Mouse (Mus musculus) R1 (cell line): ENCODE results near the gene Pofut2.

ENCODE experiments used
- DNase-seq: peaks from one replicate; pipeline ENCODE4 v3.0.0-alpha.2; 2018; ENCODE audit warnings: low read depth, low spot score

The Pofut2 gene

GRCm38 (mm10) chr10:77266281-77266680 lies 7.3 kb downstream of the Pofut2 start:
- peak; percentile 85 for DNase-seq

- DNase-seq, result peak; percentile 64
Observed at GRCm38 (mm10) chr10:77267027-77267426, 8.0 kb downstream of the Pofut2 start.

- no peak for DNase-seq
Observed at GRCm38 (mm10) chr10:77269129-77269528, 10.1 kb downstream of the Pofut2 start.

- DNase-seq, result no peak
Observed at GRCm38 (mm10) chr10:77272980-77273730, 14.1 kb downstream of the Pofut2 start.

- DNase-seq, result no peak
Observed at GRCm38 (mm10) chr10:77273798-77274197, 14.8 kb downstream of the Pofut2 start.

GRCm38 (mm10) chr10:77282085-77282484 lies 23.1 kb downstream of the Pofut2 start:
- DNase-seq, result peak; percentile 38

- DNase-seq, result peak; percentile 85
Observed at GRCm38 (mm10) chr10:77282822-77283221, 23.8 kb downstream of the Pofut2 start.

GRCm38 (mm10) chr10:77284832-77285231 lies 25.8 kb downstream of the Pofut2 start:
- DNase-seq, result no peak

- DNase-seq, result no peak
Observed at GRCm38 (mm10) chr10:77287626-77288025, 28.6 kb downstream of the Pofut2 start.

GRCm38 (mm10) chr10:77288639-77289195 lies 29.7 kb downstream of the Pofut2 start:
- DNase-seq, result no peak

- no peak for DNase-seq
Observed at GRCm38 (mm10) chr10:77289559-77289958, 30.5 kb downstream of the Pofut2 start.

GRCm38 (mm10) chr10:77290624-77291366 lies 31.8 kb downstream of the Pofut2 start:
- peak; percentile 13 for DNase-seq

- DNase-seq, result no peak
Observed at GRCm38 (mm10) chr10:77294691-77295090, 35.7 kb downstream of the Pofut2 start.

GRCm38 (mm10) chr10:77298621-77299020 lies 39.6 kb downstream of the Pofut2 start:
- DNase-seq, result no peak

- no peak for DNase-seq
Observed at GRCm38 (mm10) chr10:77299194-77299593, 40.2 kb downstream of the Pofut2 start.

- DNase-seq, result no peak
Observed at GRCm38 (mm10) chr10:77300237-77300933, 41.4 kb downstream of the Pofut2 start.

GRCm38 (mm10) chr10:77300934-77301297 lies 41.9 kb downstream of the Pofut2 start:
- DNase-seq, result no peak

- DNase-seq, result no peak
Observed at GRCm38 (mm10) chr10:77304362-77304761, 45.3 kb downstream of the Pofut2 start.

GRCm38 (mm10) chr10:77304840-77305533 lies 46.0 kb downstream of the Pofut2 start:
- no peak for DNase-seq

GRCm38 (mm10) chr10:77305766-77306165 lies 46.7 kb downstream of the Pofut2 start:
- DNase-seq, result no peak

- DNase-seq, result no peak
Observed at GRCm38 (mm10) chr10:77308978-77309377, 50.0 kb downstream of the Pofut2 start.
